Mouse (Mus musculus) C2C12 (cell line): ENCODE data around the gene Gm5269.

Experiments
- CTCF ChIP-seq: IDR thresholded peaks from one replicate; pipeline ENCODE4 v1.5.1; 2011; ENCODE audit not compliant: control insufficient read depth, insufficient read depth, insufficient read length
- MAX ChIP-seq: IDR thresholded peaks from one replicate; pipeline ENCODE4 v1.6.1; 2011; ENCODE audit warnings: mild to moderate bottlenecking, control low read depth
- MYOD1 ChIP-seq: IDR thresholded peaks from one replicate; pipeline ENCODE4 v1.6.1; 2011; ENCODE audit warnings: low read depth; ENCODE audit not compliant: control insufficient read depth, insufficient read length
- MYOG ChIP-seq: IDR thresholded peaks from one replicate; pipeline ENCODE4 v1.6.1; 2011; ENCODE audit not compliant: control insufficient read depth, insufficient read length; ENCODE audit errors: extremely low read depth
- USF1 ChIP-seq: IDR thresholded peaks from one replicate; pipeline ENCODE4 v1.6.1; 2011; ENCODE audit warnings: low read depth, mild to moderate bottlenecking, control low read depth, moderate library complexity

GRCm38 (mm10) chr1:45865727-45866126, 24.3 kb downstream of the Gm5269 start:
- TF ChIP-seq CTCF: no peak
- TF ChIP-seq USF1: no peak
- TF ChIP-seq MYOD1: no peak
- TF ChIP-seq MYOG: no peak
- TF ChIP-seq MAX: no peak
